Mouse (Mus musculus) liver, embryonic 14.5 days (tissue): Measurements from ENCODE around the gene Plek.

Experiments
- CTCF ChIP-seq: IDR thresholded peaks from 2 replicates; pipeline ENCODE4 v1.5.1; 2016; ENCODE audit warnings: antibody characterized with exemption, low read depth, control low read depth
- EP300 ChIP-seq: IDR thresholded peaks from 2 replicates; pipeline ENCODE4 v1.6.1; 2016; ENCODE audit warnings: antibody characterized with exemption, low read depth

DNA sequence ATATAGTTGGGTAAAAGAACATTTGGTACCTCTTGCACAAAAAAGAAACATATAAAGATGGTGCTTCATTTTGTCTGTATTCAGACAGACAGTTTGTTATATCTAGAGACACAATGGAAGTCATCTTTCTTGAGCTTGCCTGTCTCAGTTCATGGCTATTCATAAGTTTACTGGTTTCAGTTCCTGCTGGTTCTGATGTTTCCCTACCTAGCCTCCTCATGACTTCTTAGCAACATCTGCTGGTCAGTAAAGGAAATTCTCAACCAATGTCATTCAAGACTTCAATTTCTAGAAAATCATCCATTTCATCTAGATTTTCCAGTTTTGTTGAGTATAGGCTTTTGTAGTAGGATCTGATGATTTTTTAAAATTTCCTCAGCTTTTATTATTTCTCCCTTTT, 39.2 kb downstream of the Plek start:
- TF ChIP-seq CTCF (no peak; the same call in 1 of the 2 replicates), EP300 (no peak)
